Mouse (Mus musculus) lung, adult 2 months (tissue): Measurements from ENCODE around the gene Gm26558. TPM values are rescaled to one million over a fixed set of nuclear protein-coding genes. Genes with fewer than 3 reads are reported as not detected.

Experiments used
- DNase-seq: peaks from one replicate; pipeline ENCODE4 v3.0.0; 2022
- H3K4me1 ChIP-seq: fragments of 200-500 bp; 2 replicates; pipeline ENCODE4 v1.6.1; 2011; ENCODE audit warnings: low read length; ENCODE audit not compliant: control insufficient read depth, insufficient read depth
- H3K4me3 ChIP-seq: fragments of 200-500 bp; replicated peaks from 2 replicates; pipeline ENCODE3; 2011; ENCODE audit warnings: low read depth, mild to moderate bottlenecking, control low read depth, low read length; ENCODE audit errors: extremely low read depth
- CTCF ChIP-seq: fragments of 200-500 bp; IDR thresholded peaks from 2 replicates; pipeline ENCODE4 v1.5.1; 2011; ENCODE audit warnings: mild to moderate bottlenecking, low read length, control low read depth; ENCODE audit not compliant: insufficient read depth
- POLR2A ChIP-seq: fragments of 200-500 bp; IDR thresholded peaks from 2 replicates; pipeline ENCODE4 v1.6.1; 2011; ENCODE audit warnings: low read depth, mild to moderate bottlenecking, control low read depth, low read length, borderline replicate concordance; ENCODE audit errors: extremely low read depth
- WGBS: fragments of 180-500 bp; shearing (Covaris S2); methylation state at CpG from one replicate; pipeline ENCODE4 v1.1.7; 2018; 5-methylcytosine and 5-hydroxymethylcytosine counted together
- polyA plus RNA-seq: library from polyadenylated mRNA; depleted of rRNA; stranded (reverse); fragments of >200 nt; gene quantifications from 2 replicates; pipeline ENCODE4 v1.2.3, GENCODE M21; 2012; rRNA removed

Gm26558 gene
- polyA plus RNA-seq, 1 experiment = 0.47 TPM

- no peak for TF ChIP-seq POLR2A
- TF ChIP-seq CTCF = no peak
- DNase-seq = no peak
- Histone ChIP-seq H3K4me1 (no peaks in the 10 kb centered on the region), H3K4me3 (no peak overlapping the region)
- WGBS = 32% methylated on average over 10 of the region's 10 CpGs
Measured at GRCm38 (mm10) chr2:70629339-70629761, 32.6 kb downstream of the Gm26558 start.

GRCm38 (mm10) chr2:70628397-70628796, 33.5 kb downstream of the Gm26558 start:
- TF ChIP-seq CTCF = no peak
- DNase-seq = no peak
- Histone ChIP-seq H3K4me1 (no peaks in the 10 kb centered on the region), H3K4me3 (no peak overlapping the region)
- 56% methylated on average over 12 of the region's 12 CpGs for WGBS

- H3K4me3 ChIP-seq = no peak overlapping the region
- no peak for DNase-seq
- H3K4me1 ChIP-seq = no peaks in the 10 kb centered on the region
- WGBS = 28% methylated on average over 7 of the region's 7 CpGs
- TF ChIP-seq POLR2A (no peak), CTCF (no peak)
Measured at GRCm38 (mm10) chr2:70625761-70626160, 36.1 kb downstream of the Gm26558 start.

- Histone ChIP-seq H3K4me3 (no peak overlapping the region), H3K4me1 (no peaks in the 10 kb centered on the region)
- TF ChIP-seq POLR2A (no peak), CTCF (no peak)
- no peak for DNase-seq
- WGBS = 71% methylated on average over 4 of the region's 4 CpGs
Measured at GRCm38 (mm10) chr2:70622244-70622643, 39.7 kb downstream of the Gm26558 start.

GRCm38 (mm10) chr2:70620225-70620624, 41.7 kb downstream of the Gm26558 start:
- peak; percentile 24; the same call in 1 of the 2 replicates for TF ChIP-seq CTCF
- no peak for TF ChIP-seq POLR2A
- WGBS = 24% methylated on average over 6 of the region's 6 CpGs
- DNase-seq = peak; percentile 27
- Histone ChIP-seq H3K4me3 (no peak overlapping the region), H3K4me1 (no peaks in the 10 kb centered on the region)

- DNase-seq = no peak
- Histone ChIP-seq H3K4me3 (no peak overlapping the region), H3K4me1 (no peaks in the 10 kb centered on the region)
- 87% methylated on average over 6 of the region's 6 CpGs for WGBS
- no peak for TF ChIP-seq POLR2A
- no peak for TF ChIP-seq CTCF
Measured at GRCm38 (mm10) chr2:70619232-70619835, 42.6 kb downstream of the Gm26558 start.

GRCm38 (mm10) chr2:70616617-70617016, 45.3 kb downstream of the Gm26558 start:
- Histone ChIP-seq H3K4me3 (no peak overlapping the region), H3K4me1 (no peaks in the 10 kb centered on the region)
- no peak for TF ChIP-seq POLR2A
- no peak for TF ChIP-seq CTCF
- 60% methylated on average over 3 of the region's 3 CpGs for WGBS
- no peak for DNase-seq

GRCm38 (mm10) chr2:70616076-70616475, 45.8 kb downstream of the Gm26558 start:
- Histone ChIP-seq H3K4me1 (no peaks in the 10 kb centered on the region), H3K4me3 (no peak overlapping the region)
- no peak for TF ChIP-seq CTCF
- no peak for TF ChIP-seq POLR2A
- DNase-seq = no peak
- 63% methylated on average over 2 of the region's 2 CpGs for WGBS

GRCm38 (mm10) chr2:70614745-70615351, 47.1 kb downstream of the Gm26558 start:
- 61% methylated on average over 7 of the region's 7 CpGs for WGBS

More at GRCm38 (mm10) chr2:70614745-70615351, 47.1 kb downstream of the Gm26558 start:
- H3K4me1 ChIP-seq = no peaks in the 10 kb centered on the region
- TF ChIP-seq CTCF = no peak
- TF ChIP-seq POLR2A = no peak
- H3K4me3 ChIP-seq = no peak overlapping the region
- DNase-seq = no peak

Other genes with a start within 250 kb of the Gm26558 start
- gene Sp5, start 187.2 kb downstream of the Gm26558 start, polyA plus RNA-seq = 6.0 and 9.5 TPM in 2 replicates
- 3.5 and 4.4 TPM in 2 replicates for gene Erich2, start 153.3 kb downstream of the Gm26558 start, polyA plus RNA-seq
- 0.28 and 0.37 TPM in 2 replicates for gene Gad1, start 109.0 kb downstream of the Gm26558 start, polyA plus RNA-seq
- 93.3 and 95.5 TPM in 2 replicates for gene Gorasp2, start 532 bp downstream of the Gm26558 start, polyA plus RNA-seq
- 8.8 and 12.3 TPM in 2 replicates for gene Tlk1, start 163.6 kb upstream of the Gm26558 start, polyA plus RNA-seq